Mouse (Mus musculus): ENCODE results near the gene Atp1a3.

Atp1a3 gene

DNA sequence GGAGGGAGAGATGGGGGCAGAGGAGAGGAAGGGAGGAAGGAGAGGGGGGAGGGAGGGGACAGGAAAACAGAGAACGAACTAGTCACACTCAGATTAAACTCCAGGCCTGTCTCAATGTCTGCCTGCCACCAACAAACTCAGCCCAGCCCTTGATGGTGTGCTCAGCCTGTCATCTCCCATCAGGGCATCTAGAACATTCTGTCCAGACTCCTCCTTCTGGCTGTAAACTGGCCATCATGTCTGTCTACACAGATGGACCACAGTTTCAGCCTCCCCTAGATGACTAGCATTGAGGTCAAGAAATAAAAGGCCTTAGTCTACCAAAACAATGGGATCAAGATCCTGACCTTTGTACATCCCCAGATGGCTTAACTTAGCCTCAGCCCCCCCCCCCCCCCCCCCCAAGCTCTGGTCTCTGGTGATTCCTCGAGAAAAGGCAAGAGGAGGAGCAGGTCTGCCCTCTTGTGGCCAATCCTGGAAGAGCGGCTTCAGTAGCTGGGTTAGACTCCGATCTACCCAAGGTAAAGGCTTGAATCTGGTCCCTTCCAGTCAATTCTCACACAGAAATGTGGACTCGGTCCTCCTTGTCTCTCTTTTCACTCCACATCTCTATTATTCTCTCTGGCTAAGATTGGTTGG is 40.7 kb downstream of the Atp1a3 start:
- DNase-seq (ENCODE audit: low read depth, low spot score), result no peak

DNA sequence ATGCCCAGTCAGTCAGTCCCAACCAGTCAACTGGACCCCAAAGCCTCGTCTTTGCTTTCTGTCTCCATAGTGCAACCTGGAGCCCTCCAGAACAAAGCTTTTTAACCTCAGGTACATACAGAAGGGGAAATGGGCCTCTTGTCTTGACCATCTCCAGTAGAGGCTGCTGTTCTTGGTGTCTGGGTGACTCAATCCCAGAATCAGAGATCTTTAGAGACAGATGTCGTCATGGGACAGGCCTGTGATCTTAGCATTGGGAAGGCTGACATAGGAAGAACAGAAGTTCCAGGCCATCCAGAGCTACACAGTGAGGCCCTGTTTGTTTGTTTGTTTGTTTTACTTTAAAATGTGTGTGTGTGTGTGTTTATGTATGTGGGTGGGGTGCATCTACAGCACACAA is 41.5 kb downstream of the Atp1a3 start:
- DNase-seq (ENCODE audit: low read depth, low spot score), result no peak

- DNase-seq (ENCODE audit: low read depth, low spot score), result no peak
These were observed 50.5 kb downstream of the Atp1a3 start for GRCm38 (mm10) chr7:24955226-24955625.

- no peak for DNase-seq (ENCODE audit: low read depth, low spot score)
These were observed 51.3 kb downstream of the Atp1a3 start for GRCm38 (mm10) chr7:24954450-24954849.

DNA sequence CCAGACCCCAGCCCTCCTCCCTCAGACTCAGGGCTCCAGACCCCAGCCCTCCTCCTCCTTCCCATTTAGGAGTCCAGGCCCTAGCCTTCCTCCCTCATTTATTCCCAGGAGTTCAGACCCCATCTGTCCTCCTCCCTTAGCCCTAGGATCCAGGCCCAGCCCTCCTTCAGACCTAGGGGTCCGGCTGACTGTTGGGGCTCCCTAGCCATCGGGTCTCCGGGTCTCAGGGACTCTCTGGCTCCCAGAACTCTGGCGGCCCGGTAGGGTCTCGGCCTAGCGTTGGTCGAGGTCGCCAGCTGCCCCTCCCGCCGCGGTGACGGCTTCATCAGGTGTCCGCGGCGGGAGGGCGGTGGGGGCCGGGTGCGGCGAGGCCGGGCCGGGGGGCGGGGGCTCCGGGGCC is 51.8 kb downstream of the Atp1a3 start:
- DNase-seq (ENCODE audit: low read depth, low spot score), result no peak

DNA sequence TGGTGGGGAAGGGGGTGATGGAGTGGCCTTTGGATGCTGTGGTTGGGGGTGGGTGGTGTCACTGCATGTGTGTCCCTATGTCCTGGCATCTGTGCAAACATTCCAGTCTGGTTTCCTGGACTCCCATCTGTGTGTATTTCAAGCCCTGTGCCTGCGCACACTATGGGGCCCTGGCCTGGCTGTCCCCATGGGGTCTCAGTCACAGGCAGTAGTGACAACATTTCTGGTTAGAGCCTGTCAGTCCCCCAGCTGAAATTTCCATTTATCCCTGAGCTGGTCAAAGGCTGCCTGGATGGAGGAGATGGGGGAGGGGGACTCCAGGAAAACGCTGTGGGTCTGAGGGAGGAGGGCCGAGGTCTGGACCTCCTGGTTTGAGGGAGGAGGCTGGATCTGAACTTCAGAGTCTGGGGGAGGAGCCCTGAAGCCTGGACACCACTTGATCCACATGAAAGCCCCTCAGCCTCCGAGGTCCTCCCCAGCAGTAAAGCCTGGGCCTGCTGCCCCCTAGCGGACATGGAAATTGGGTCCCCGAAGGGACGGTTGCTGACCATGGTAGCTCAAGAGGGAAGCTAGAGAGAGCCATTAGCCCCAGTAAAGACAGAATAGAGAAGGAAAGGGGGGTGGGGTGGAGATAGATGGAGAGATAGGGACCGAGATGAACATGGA is 55.7 kb downstream of the Atp1a3 start:
- DNase-seq (ENCODE audit: low read depth, low spot score), result peak; percentile 60

GRCm38 (mm10) chr7:24948774-24949173 is 57.0 kb downstream of the Atp1a3 start:
- no peak for DNase-seq (ENCODE audit: low read depth, low spot score)

GRCm38 (mm10) chr7:24947316-24948048 is 58.3 kb downstream of the Atp1a3 start:
- no peak for DNase-seq (ENCODE audit: low read depth, low spot score)

DNA sequence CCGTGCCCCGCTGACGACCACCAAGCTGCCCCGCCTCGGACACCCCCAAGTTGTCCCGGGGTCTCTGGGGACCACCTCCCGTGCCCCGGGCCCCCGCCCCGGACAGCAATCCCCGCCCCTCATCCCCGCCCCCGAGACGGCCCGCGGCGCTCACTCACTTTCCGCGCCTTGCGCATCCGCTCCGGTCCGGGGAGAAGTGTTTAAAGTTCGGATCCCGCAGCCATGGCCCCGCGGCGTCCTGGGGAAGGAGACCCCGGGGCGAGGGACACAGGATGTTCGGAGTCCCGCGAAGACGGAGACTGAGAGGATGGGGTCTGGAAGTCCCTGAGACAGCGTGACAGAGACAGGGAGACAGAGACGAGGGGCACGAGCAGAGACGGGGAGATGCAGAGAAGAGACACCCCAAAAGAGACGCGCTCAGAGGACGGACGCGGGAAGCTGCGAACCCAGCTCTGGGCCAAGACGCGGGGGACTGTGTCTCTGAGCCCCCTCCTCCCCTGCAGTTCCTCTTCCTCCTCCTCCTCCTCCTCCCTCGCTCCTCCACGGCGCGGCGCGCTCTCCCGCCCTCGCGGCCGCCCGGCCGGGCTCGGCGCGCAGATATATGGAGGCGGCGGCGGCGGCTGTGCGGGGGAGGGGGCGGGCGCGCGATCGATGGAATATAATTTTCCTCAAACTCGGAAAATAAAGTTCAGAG is 61.4 kb downstream of the Atp1a3 start, which contains the start of gene Gm4881:
Gene Gm4881, minus strand, starts transcription at position 238 of the 694 bp plus-strand sequence.
- no peak for DNase-seq (ENCODE audit: low read depth, low spot score)

DNA sequence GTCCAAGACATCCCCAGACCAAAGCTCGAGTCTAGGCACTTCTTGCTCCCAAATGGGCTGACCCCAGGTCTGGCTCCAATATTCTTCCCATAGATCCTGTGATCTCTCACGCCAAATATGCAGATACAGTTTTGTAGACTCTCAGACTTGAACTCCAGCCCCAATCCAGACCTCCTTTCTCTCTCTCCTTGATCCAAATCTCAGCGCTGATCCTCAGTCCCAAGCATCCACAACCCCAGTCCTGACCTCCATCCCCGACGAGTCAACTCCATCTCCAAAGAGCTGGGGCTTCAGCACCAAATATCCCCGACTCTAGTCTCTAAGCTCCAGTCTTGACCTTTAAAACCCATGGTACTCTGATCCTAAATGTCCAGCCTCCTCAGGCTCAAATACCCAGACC is 62.1 kb downstream of the Atp1a3 start:
- DNase-seq (ENCODE audit: low read depth, low spot score), result no peak

DNA sequence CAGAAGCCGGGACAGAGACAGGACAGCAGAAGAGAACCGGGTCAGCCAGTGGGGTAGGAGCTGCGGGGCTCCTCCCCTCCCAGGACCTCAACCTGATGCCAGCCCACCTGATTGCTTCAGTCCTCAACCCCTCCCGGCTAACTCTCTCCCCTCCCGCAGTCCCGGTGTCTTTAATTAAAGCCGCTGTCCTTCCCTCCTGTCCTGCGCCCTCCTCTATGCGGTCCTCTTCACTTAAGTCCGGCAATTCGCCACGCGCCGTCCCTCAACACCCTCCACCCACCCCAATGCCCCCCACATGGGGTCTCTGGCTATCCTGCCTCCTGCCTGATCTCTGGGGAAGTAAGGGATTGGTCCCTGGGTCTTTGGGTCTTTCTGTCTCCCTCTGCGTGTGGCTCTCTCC is 74.1 kb downstream of the Atp1a3 start:
- no peak for DNase-seq (ENCODE audit: low read depth, low spot score)

- no peak for DNase-seq (ENCODE audit: low read depth, low spot score)
These were observed 75.3 kb downstream of the Atp1a3 start for GRCm38 (mm10) chr7:24930475-24930874.
